Mouse (Mus musculus): ENCODE data around the gene Gabarapl2. TPM values are rescaled to one million over a fixed set of nuclear protein-coding genes. Genes with fewer than 3 reads are reported as not detected.
A peak's percentile ranks its signal among the peaks of the same experiment; 100 is the strongest.

The Gabarapl2 gene
- polyA plus RNA-seq, 1 experiment = 94.9 TPM

DNA sequence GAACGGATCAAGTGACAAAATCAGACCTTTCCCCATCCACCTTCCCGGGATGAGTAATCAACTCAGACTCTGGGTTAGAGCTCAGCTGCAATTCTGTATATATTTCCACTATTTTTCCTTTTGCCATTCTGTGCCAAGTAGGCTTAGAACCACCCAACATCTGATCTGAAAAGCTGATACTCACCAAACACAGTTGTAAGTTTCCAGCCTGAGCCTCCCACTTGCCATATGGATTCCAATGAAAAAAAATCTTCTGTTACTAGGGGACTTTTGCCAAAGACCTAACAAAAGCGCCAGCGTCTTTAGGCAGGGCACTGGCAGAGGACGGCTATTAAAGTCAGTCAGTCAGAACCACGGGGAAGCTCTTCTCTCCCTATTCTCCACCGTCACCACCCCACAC is 28.9 kb upstream of the Gabarapl2 start:
- TF ChIP-seq CTCF (IDR thresholded peaks at IDR 0.05; ENCODE audit: low read depth, low read length) (no peak), POLR2A (IDR thresholded peaks at IDR 0.05; ENCODE audit: borderline replicate concordance, low read depth, low read length) (no peak)

DNA sequence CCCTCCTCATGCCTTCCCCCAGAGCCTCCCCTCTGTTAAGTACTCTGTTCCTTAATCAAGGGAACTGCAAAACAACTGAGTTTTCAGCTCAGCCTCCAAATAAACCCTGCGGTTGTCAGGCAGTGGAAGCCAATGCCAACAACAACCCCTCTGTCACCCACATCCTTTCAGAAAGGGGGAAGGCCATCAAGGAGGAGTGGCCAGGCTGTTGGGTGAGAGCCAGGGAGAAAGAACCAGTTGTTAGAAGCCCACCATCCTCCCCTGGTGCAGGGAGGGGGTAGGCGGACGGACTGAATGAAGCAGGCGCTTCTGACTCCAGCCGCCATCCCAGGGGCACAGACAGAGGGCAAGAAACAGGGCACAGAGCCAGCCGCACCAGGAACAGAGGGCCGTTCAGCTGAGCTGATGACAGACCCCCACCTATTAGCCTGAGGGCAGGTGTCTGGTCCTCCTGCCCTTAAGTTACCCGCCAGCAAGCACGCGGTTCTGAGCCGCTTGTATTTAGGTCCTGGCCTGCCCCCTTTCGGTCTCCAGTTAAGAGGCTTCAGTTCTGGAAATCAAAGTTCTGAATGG is 27.6 kb upstream of the Gabarapl2 start:
- Histone ChIP-seq H3K4me1 (ENCODE audit: control insufficient read depth, insufficient read depth, low read length) (no peaks in the 10 kb centered on the region), H3K4me3 (ENCODE audit: insufficient read depth, low read length) (no peak overlapping the region), H3K27ac (ENCODE audit: insufficient read depth, low read depth, low read length) (no peak overlapping the region)
- TF ChIP-seq CTCF (IDR thresholded peaks at IDR 0.05; ENCODE audit: low read depth, low read length) = no peak
- no peak for TF ChIP-seq POLR2A (IDR thresholded peaks at IDR 0.05; ENCODE audit: borderline replicate concordance, low read depth, low read length)

More for the DNA sequence above, 28.9 kb upstream of the Gabarapl2 start:
- H3K4me1 ChIP-seq (ENCODE audit: control insufficient read depth, insufficient read depth, low read length) = no peaks in the 10 kb centered on the region
- H3K27ac ChIP-seq (ENCODE audit: insufficient read depth, low read depth, low read length) = no peak overlapping the region
- no peak overlapping the region for H3K4me3 ChIP-seq (ENCODE audit: insufficient read depth, low read length)

- H3K27ac ChIP-seq (ENCODE audit: insufficient read depth, low read depth, low read length) = no peak overlapping the region
- no peak overlapping the region for H3K4me3 ChIP-seq (ENCODE audit: insufficient read depth, low read length)
- H3K4me1 ChIP-seq (ENCODE audit: control insufficient read depth, insufficient read depth, low read length) = no peaks in the 10 kb centered on the region
- TF ChIP-seq POLR2A (IDR thresholded peaks at IDR 0.05; ENCODE audit: borderline replicate concordance, low read depth, low read length) = no peak
- no peak for TF ChIP-seq CTCF (IDR thresholded peaks at IDR 0.05; ENCODE audit: low read depth, low read length)
These were observed 20.8 kb upstream of the Gabarapl2 start for GRCm38 (mm10) chr8:111919663-111920062.

- no peak for TF ChIP-seq POLR2A (IDR thresholded peaks at IDR 0.05; ENCODE audit: borderline replicate concordance, low read depth, low read length)
- Histone ChIP-seq H3K27ac (ENCODE audit: insufficient read depth, low read depth, low read length) (no peak overlapping the region), H3K4me1 (ENCODE audit: control insufficient read depth, insufficient read depth, low read length) (no peaks in the 10 kb centered on the region), H3K4me3 (ENCODE audit: insufficient read depth, low read length) (no peak overlapping the region)
These were observed 19.5 kb upstream of the Gabarapl2 start for GRCm38 (mm10) chr8:111920971-111921370.

DNA sequence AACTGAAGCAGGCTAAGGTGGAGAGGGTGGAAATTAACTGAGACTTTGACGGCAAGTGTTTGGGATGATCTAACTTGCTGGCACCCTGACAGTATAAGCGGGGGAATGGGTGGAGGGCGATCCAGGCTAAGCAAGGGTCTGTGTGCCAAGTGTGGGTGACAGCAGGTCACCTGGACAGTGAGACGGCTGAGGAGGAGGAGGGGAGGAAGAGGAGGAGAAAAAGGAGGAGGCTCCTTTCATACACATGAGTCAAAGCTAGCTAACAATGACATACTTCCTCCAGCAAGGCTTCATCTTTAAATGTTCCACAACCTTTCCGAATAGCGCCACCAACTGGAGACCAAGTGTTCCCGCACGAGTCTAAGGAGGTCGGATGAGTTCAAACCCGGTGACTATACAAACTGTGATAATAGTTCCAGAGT is 17.1 kb upstream of the Gabarapl2 start:
- H3K27ac ChIP-seq (ENCODE audit: insufficient read depth, low read depth, low read length) = no peak overlapping the region
- peak; percentile 71 for TF ChIP-seq CTCF (IDR thresholded peaks at IDR 0.05; ENCODE audit: low read depth, low read length)
- no peak for TF ChIP-seq POLR2A (IDR thresholded peaks at IDR 0.05; ENCODE audit: borderline replicate concordance, low read depth, low read length)
- H3K4me3 ChIP-seq (ENCODE audit: insufficient read depth, low read length) = no peak overlapping the region
- H3K4me1 ChIP-seq (ENCODE audit: control insufficient read depth, insufficient read depth, low read length) = peaks cover 5% of the 10 kb centered on the region

- Histone ChIP-seq H3K4me3 (ENCODE audit: insufficient read depth, low read length) (no peak overlapping the region), H3K27ac (ENCODE audit: insufficient read depth, low read depth, low read length) (no peak overlapping the region), H3K4me1 (ENCODE audit: control insufficient read depth, insufficient read depth, low read length) (peaks cover 8% of the 10 kb centered on the region)
- TF ChIP-seq POLR2A (IDR thresholded peaks at IDR 0.05; ENCODE audit: borderline replicate concordance, low read depth, low read length) (no peak), CTCF (IDR thresholded peaks at IDR 0.05; ENCODE audit: low read depth, low read length) (no peak)
These were observed 15.5 kb upstream of the Gabarapl2 start for GRCm38 (mm10) chr8:111924976-111925375.

- Histone ChIP-seq H3K4me1 (ENCODE audit: control insufficient read depth, insufficient read depth, low read length) (peaks cover 14% of the 10 kb centered on the region), H3K4me3 (ENCODE audit: insufficient read depth, low read length) (no peak overlapping the region), H3K27ac (ENCODE audit: insufficient read depth, low read depth, low read length) (no peak overlapping the region)
- TF ChIP-seq POLR2A (IDR thresholded peaks at IDR 0.05; ENCODE audit: borderline replicate concordance, low read depth, low read length) = no peak
- TF ChIP-seq CTCF (IDR thresholded peaks at IDR 0.05; ENCODE audit: low read depth, low read length) = no peak
These were observed 10.7 kb upstream of the Gabarapl2 start for GRCm38 (mm10) chr8:111929648-111930344.

DNA sequence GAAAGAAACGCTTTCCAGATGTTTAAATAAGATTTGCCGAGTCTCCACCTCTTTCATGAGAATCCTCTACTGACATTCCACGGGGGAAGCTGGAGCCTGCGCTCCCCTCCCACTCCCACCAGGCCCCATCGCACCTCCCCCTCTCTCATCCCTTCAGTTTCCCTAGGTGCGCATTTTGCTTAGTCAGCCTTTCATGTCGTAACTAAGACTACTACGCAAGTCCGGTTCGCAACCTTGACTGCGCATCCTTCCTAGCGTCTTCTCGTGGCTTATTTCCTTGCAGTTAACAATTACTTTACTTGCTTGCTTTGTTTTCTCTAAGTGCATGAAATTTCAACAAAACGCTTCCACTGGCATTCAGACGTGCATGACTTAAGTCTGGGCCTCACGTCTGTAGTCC is 8.8 kb upstream of the Gabarapl2 start:
- H3K4me1 ChIP-seq (ENCODE audit: control insufficient read depth, insufficient read depth, low read length) = peaks cover 15% of the 10 kb centered on the region

DNA sequence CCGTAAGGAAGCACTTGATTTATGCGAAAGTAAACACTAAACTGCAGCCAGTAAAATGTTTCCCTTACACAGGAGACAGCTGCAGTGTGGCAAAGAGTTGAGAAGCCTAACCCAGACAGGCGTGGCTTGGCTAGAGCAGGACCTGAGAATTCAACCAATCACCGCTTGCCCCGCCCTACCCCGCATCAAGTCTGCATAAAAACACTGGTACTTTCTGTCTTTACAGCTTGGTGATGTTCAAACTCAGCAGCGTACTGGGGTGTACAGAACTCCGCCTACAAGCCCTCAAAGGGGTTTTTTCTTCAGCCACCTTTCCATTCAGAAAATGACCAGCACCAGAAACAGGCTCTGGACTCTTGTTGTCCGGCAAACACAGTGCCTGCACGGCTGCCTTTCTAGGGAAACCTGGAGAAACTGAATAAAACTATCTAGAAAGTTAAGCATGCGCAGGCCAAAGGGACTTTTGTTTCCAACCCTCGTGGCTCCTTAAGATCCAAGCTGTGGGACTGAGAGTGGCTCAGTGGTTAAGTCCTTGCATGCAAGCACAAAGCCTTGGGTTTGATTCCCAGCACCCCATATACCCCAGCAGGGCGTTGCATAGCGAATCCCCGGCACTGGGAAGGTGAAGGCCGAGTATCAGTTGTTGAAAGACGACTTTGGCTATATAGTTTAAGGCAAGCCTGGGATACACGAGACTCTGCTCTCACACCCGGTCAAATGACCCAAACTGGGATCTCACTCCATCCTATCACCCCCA is 7.7 kb upstream of the Gabarapl2 start:
- TF ChIP-seq POLR2A (IDR thresholded peaks at IDR 0.05; ENCODE audit: borderline replicate concordance, low read depth, low read length) = no peak
- no peak for TF ChIP-seq CTCF (IDR thresholded peaks at IDR 0.05; ENCODE audit: low read depth, low read length)
- peaks cover 19% of the 10 kb centered on the region for H3K4me1 ChIP-seq (ENCODE audit: control insufficient read depth, insufficient read depth, low read length)
- H3K4me3 ChIP-seq (ENCODE audit: insufficient read depth, low read length) = peak overlapping the region; percentile 67
- H3K27ac ChIP-seq (ENCODE audit: insufficient read depth, low read depth, low read length) = no peak overlapping the region

More for the DNA sequence above, 8.8 kb upstream of the Gabarapl2 start:
- no peak overlapping the region for H3K27ac ChIP-seq (ENCODE audit: insufficient read depth, low read depth, low read length)
- no peak overlapping the region for H3K4me3 ChIP-seq (ENCODE audit: insufficient read depth, low read length)
- no peak for TF ChIP-seq POLR2A (IDR thresholded peaks at IDR 0.05; ENCODE audit: borderline replicate concordance, low read depth, low read length)
- no peak for TF ChIP-seq CTCF (IDR thresholded peaks at IDR 0.05; ENCODE audit: low read depth, low read length)
